Mouse (Mus musculus): ENCODE data around the gene Lpin2. TPM values are rescaled to one million over a fixed set of nuclear protein-coding genes. Genes with fewer than 3 reads are reported as not detected.

Gene Lpin2
- 22.5 and 25.9 TPM in 2 replicates for polyA plus RNA-seq (2015; fragmentation: Nextera tagmentation; extraction: Ambion mirVana)

GRCm38 (mm10) chr17:71182211-71182721 is at the start of gene Lpin2:
Gene Lpin2, plus strand, starts transcription at chr17:71182560.
- H3K4me1 ChIP-seq (replicated peaks), result peaks cover 26% of the 10 kb centered on the region
- 23% methylated on average over 6 of the region's 6 CpGs for WGBS

GRCm38 (mm10) chr17:71132856-71133439 is 49.4 kb upstream of the Lpin2 start:
- 81% methylated on average over 11 of the region's 11 CpGs for WGBS
- no peak for ATAC-seq
- H3K4me2 ChIP-seq (replicated peaks), result no peak overlapping the region
- H3K27me3 ChIP-seq (replicated peaks), result no peaks in the 10 kb centered on the region
- H3K9ac ChIP-seq, result no peak overlapping the region
- no peak overlapping the region for H3K4me3 ChIP-seq (replicated peaks)
- H3K4me1 ChIP-seq (replicated peaks), result peaks cover 6% of the 10 kb centered on the region; the same call in 1 of the 2 replicates
- no peaks in the 10 kb centered on the region for H3K36me3 ChIP-seq
- H3K27ac ChIP-seq, result no peak overlapping the region
- H3K9me3 ChIP-seq, result no peaks in the 10 kb centered on the region

More at GRCm38 (mm10) chr17:71182211-71182721, at the start of gene Lpin2:
- no peaks in the 10 kb centered on the region for H3K27me3 ChIP-seq (replicated peaks)
- peak within 1 kb of the TSS; percentile 95 for H3K4me3 ChIP-seq (replicated peaks)
- no peaks in the 10 kb centered on the region for H3K9me3 ChIP-seq
- ATAC-seq, result no peak
- H3K9ac ChIP-seq, result peak within 1 kb of the TSS; percentile 91
- peak within 1 kb of the TSS; percentile 54 for H3K27ac ChIP-seq
- no peaks in the 10 kb centered on the region for H3K36me3 ChIP-seq
- H3K4me2 ChIP-seq (replicated peaks), result peak within 1 kb of the TSS; percentile 89

- ATAC-seq, result no peak
- Histone ChIP-seq H3K27ac (no peak overlapping the region), H3K4me2 (replicated peaks) (no peak overlapping the region), H3K9ac (no peak overlapping the region), H3K9me3 (no peaks in the 10 kb centered on the region), H3K4me1 (replicated peaks) (peaks cover 6% of the 10 kb centered on the region; the same call in 1 of the 2 replicates), H3K4me3 (replicated peaks) (no peak overlapping the region), H3K27me3 (replicated peaks) (no peaks in the 10 kb centered on the region), H3K36me3 (no peaks in the 10 kb centered on the region)
- 86% methylated on average over 3 of the region's 3 CpGs for WGBS
Measured at GRCm38 (mm10) chr17:71134441-71134955, 47.9 kb upstream of the Lpin2 start.

- H3K27me3 ChIP-seq (replicated peaks), result no peaks in the 10 kb centered on the region
- H3K9ac ChIP-seq, result no peak overlapping the region
- ATAC-seq, result no peak
- 36% methylated on average over 5 of the region's 5 CpGs for WGBS
- H3K4me3 ChIP-seq (replicated peaks), result no peak overlapping the region
- H3K9me3 ChIP-seq, result no peaks in the 10 kb centered on the region
- H3K27ac ChIP-seq, result no peak overlapping the region
- H3K4me2 ChIP-seq (replicated peaks), result no peak overlapping the region
- H3K4me1 ChIP-seq (replicated peaks), result 0 out of 2 replicates have a peak, but pooled peaks cover 2% of the 10 kb centered on the region
- H3K36me3 ChIP-seq, result no peaks in the 10 kb centered on the region
Measured at GRCm38 (mm10) chr17:71135108-71135507, 47.3 kb upstream of the Lpin2 start.

GRCm38 (mm10) chr17:71135866-71136265 is 46.5 kb upstream of the Lpin2 start:
- H3K27me3 ChIP-seq (replicated peaks), result no peaks in the 10 kb centered on the region
- whole genome bisulfite sequencing, result 80% methylated on average over 5 of the region's 5 CpGs
- no peak overlapping the region for H3K4me3 ChIP-seq (replicated peaks)
- H3K4me2 ChIP-seq (replicated peaks), result no peak overlapping the region
- no peaks in the 10 kb centered on the region for H3K36me3 ChIP-seq
- no peak overlapping the region for H3K9ac ChIP-seq
- ATAC-seq, result no peak
- H3K9me3 ChIP-seq, result no peaks in the 10 kb centered on the region
- H3K27ac ChIP-seq, result no peak overlapping the region
- no peaks in the 10 kb centered on the region for H3K4me1 ChIP-seq (replicated peaks)

GRCm38 (mm10) chr17:71136384-71137333 is 45.7 kb upstream of the Lpin2 start:
- Histone ChIP-seq H3K4me3 (replicated peaks) (no peak overlapping the region), H3K27ac (no peak overlapping the region), H3K9ac (no peak overlapping the region), H3K9me3 (no peaks in the 10 kb centered on the region), H3K27me3 (replicated peaks) (no peaks in the 10 kb centered on the region), H3K36me3 (no peaks in the 10 kb centered on the region), H3K4me1 (replicated peaks) (no peaks in the 10 kb centered on the region), H3K4me2 (replicated peaks) (no peak overlapping the region)
- 59% methylated on average over 16 of the region's 16 CpGs for WGBS
- no peak for ATAC-seq

- WGBS, result 83% methylated on average over 2 of the region's 2 CpGs
Measured at GRCm38 (mm10) chr17:71137334-71137721, 45.0 kb upstream of the Lpin2 start.

GRCm38 (mm10) chr17:71142068-71142467 is 40.3 kb upstream of the Lpin2 start:
- 83% methylated on average over 4 of the region's 4 CpGs for WGBS
- H3K4me3 ChIP-seq (replicated peaks), result no peak overlapping the region
- H3K27me3 ChIP-seq (replicated peaks), result no peaks in the 10 kb centered on the region
- no peaks in the 10 kb centered on the region for H3K36me3 ChIP-seq
- H3K9ac ChIP-seq, result no peak overlapping the region
- H3K4me2 ChIP-seq (replicated peaks), result no peak overlapping the region
- no peaks in the 10 kb centered on the region for H3K4me1 ChIP-seq (replicated peaks)
- no peak overlapping the region for H3K27ac ChIP-seq
- no peaks in the 10 kb centered on the region for H3K9me3 ChIP-seq
- ATAC-seq, result no peak

More at GRCm38 (mm10) chr17:71137334-71137721, 45.0 kb upstream of the Lpin2 start:
- Histone ChIP-seq H3K4me3 (replicated peaks) (no peak overlapping the region), H3K4me2 (replicated peaks) (no peak overlapping the region), H3K27ac (no peak overlapping the region), H3K9ac (no peak overlapping the region), H3K9me3 (no peaks in the 10 kb centered on the region), H3K27me3 (replicated peaks) (no peaks in the 10 kb centered on the region), H3K4me1 (replicated peaks) (no peaks in the 10 kb centered on the region), H3K36me3 (no peaks in the 10 kb centered on the region)
- no peak for ATAC-seq

GRCm38 (mm10) chr17:71143155-71143554 is 39.2 kb upstream of the Lpin2 start:
- 82% methylated on average over 4 of the region's 4 CpGs for WGBS
- Histone ChIP-seq H3K4me3 (replicated peaks) (no peak overlapping the region), H3K9me3 (no peaks in the 10 kb centered on the region), H3K36me3 (no peaks in the 10 kb centered on the region), H3K27ac (no peak overlapping the region), H3K4me2 (replicated peaks) (no peak overlapping the region), H3K27me3 (replicated peaks) (no peaks in the 10 kb centered on the region), H3K4me1 (replicated peaks) (no peaks in the 10 kb centered on the region), H3K9ac (no peak overlapping the region)
- no peak for ATAC-seq

- no peak for ATAC-seq
- H3K9ac ChIP-seq, result no peak overlapping the region
- no peaks in the 10 kb centered on the region for H3K27me3 ChIP-seq (replicated peaks)
- 79% methylated on average over 19 of the region's 19 CpGs for WGBS
- H3K27ac ChIP-seq, result no peak overlapping the region
- H3K9me3 ChIP-seq, result no peaks in the 10 kb centered on the region
- no peak overlapping the region for H3K4me2 ChIP-seq (replicated peaks)
- H3K4me3 ChIP-seq (replicated peaks), result no peak overlapping the region
- H3K36me3 ChIP-seq, result no peaks in the 10 kb centered on the region
- no peaks in the 10 kb centered on the region for H3K4me1 ChIP-seq (replicated peaks)
Measured at GRCm38 (mm10) chr17:71144322-71145116, 37.8 kb upstream of the Lpin2 start.

- Histone ChIP-seq H3K9me3 (no peaks in the 10 kb centered on the region), H3K27ac (no peak overlapping the region), H3K9ac (no peak overlapping the region), H3K27me3 (replicated peaks) (no peaks in the 10 kb centered on the region), H3K4me3 (replicated peaks) (no peak overlapping the region), H3K4me1 (replicated peaks) (no peaks in the 10 kb centered on the region), H3K4me2 (replicated peaks) (no peak overlapping the region), H3K36me3 (no peaks in the 10 kb centered on the region)
- WGBS, result 96% methylated on average over 1 of the region's 1 CpGs
- ATAC-seq, result no peak
Measured at GRCm38 (mm10) chr17:71145248-71145961, 37.0 kb upstream of the Lpin2 start.
